9 mouse cellular contexts compared by ENCODE assay signal in the genomic region with DNA sequence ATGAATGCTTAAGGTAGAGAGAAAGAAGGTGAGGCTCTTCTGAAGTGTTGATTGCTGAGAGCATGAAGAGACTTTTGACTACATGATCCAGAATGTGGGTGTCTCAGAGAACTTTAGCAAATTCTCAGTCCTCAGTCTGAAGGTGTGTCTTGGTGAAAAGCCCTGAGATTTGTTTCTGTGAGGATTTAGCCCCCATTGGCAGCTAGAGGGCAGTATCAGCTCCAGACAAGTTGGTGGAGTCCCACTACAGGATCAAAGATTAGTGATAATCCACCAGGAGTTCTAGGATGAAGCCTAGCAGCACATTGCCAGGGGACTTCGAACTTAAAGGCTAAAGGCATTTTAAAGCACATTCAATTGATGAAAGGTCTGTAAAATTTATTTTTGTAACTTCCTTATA.
DNase-seq lines count a peak whose midpoint lies in the region; ATAC-seq and TF ChIP-seq lines count a peak whose summit lies in the region.
"Had no signal": no experiment of that assay in that cellular context is flagged by ENCODE, and none has a peak within 500 bp of the region (broad histone marks: within the 10 kb centered on the region; RNA-seq: fewer than 3 reads in every experiment).

No protein-coding gene starts in this region.

- intact Hi-C loops in left cerebral cortex, postnatal 14 days (cut with DNase I), result no loop called here
- intact Hi-C loops in left cerebral cortex, postnatal 4 days (cut with DNase I), result no loop called here

- TF ChIP-seq POLR2A in brain, embryonic 14.5 days (IDR thresholded peaks at IDR 0.05; ENCODE audit: borderline replicate concordance, extremely low read depth, insufficient read depth, insufficient read length, poor library complexity, severe bottlenecking), result no peak

- peak; percentile 38; the same call in 1 of the 2 replicates for TF ChIP-seq CTCF in brain, embryonic 14.5 days (IDR thresholded peaks at IDR 0.05; ENCODE audit: borderline replicate concordance, extremely low read depth, insufficient read depth, insufficient read length)

- ATAC-seq in frontal cortex, adult (ENCODE audit: low TSS enrichment), result peak; percentile 70; the same call in 1 of the 2 replicates
- ATAC-seq: inflammation-experienced regulatory T-cells, adult 6 months had no signal

- DNase-seq in frontal cortex, postnatal 25 days (ENCODE audit: low spot score in 2 of 2), result no peak
- peak; percentile 5 to 9 for DNase-seq in left cerebral cortex, postnatal 14 days (ENCODE audit: low spot score in 2 of 2)
- DNase-seq in left cerebral cortex, postnatal 4 days, result no peak
- no peak for DNase-seq in brain, embryonic 14.5 days (ENCODE audit: low read depth)
- peak; percentile 17 for DNase-seq in retina, embryonic 14.5 days (ENCODE audit: low spot score)
- no peak for DNase-seq in gastrocnemius, postnatal 4 days (ENCODE audit: low spot score in 2 of 2)
- DNase-seq in adipocyte (ENCODE audit: low spot score), result no peak

Comparison
In these comparisons a context has a peak if more than half of its experiments do, and no peak if none do; other contexts are left out.
1. DNase-seq: peak in left cerebral cortex, postnatal 14 days (2 of 2) and retina, embryonic 14.5 days (single experiment); none in frontal cortex, postnatal 25 days (0 of 2), left cerebral cortex, postnatal 4 days (single experiment), brain, embryonic 14.5 days (single experiment), gastrocnemius, postnatal 4 days (0 of 2) and adipocyte (single experiment).